Comparison of ENCODE assay signal across 8 mouse cellular contexts in genomic region chr11:72606694-72607407, GRCm38 (mm10). TPM values are rescaled to one million over a fixed set of nuclear protein-coding genes. Genes with fewer than 3 reads are reported as not detected.
A peak's percentile ranks its signal among the peaks of the same experiment; 100 is the strongest.
DNase-seq lines count a peak whose midpoint lies in the region; ATAC-seq and TF ChIP-seq lines count a peak whose summit lies in the region.

Ube2g1 (plus strand) TSS chr11:72607283.

- H3K36me3 ChIP-seq in embryonic facial prominence, embryonic 14.5 days (ENCODE audit: control insufficient read depth, insufficient read depth, low read length), result no peaks in the 10 kb centered on the region
- H3K36me3 ChIP-seq in heart, adult 2 months (ENCODE audit: control insufficient read depth, insufficient read depth, low read length), result peaks cover 4% of the 10 kb centered on the region
- no peaks in the 10 kb centered on the region for H3K36me3 ChIP-seq in limb, embryonic 13.5 days
- no peaks in the 10 kb centered on the region for H3K36me3 ChIP-seq in midbrain, embryonic 16.5 days (ENCODE audit: control insufficient read depth, insufficient read depth, low read length)

- 5% methylated on average over 22 of the region's 56 CpGs for WGBS in embryonic facial prominence, embryonic 14.5 days
- whole genome bisulfite sequencing in heart, adult 2 months, result 2% methylated on average over 50 of the region's 56 CpGs
- 3% methylated on average over 39 of the region's 56 CpGs for WGBS in limb, embryonic 13.5 days
- WGBS in midbrain, embryonic 16.5 days, result 3% methylated on average over 34 of the region's 56 CpGs

- no peak for TF ChIP-seq CTCF in heart, adult 2 months (IDR thresholded peaks at IDR 0.05)

- ATAC-seq in embryonic facial prominence, embryonic 14.5 days (ENCODE audit: low read depth), result peak; percentile 97
- peak; percentile 95 for ATAC-seq in limb, embryonic 13.5 days (ENCODE audit: low FRiP score, low read depth)
- ATAC-seq in midbrain, embryonic 16.5 days, result peak; percentile 95

- 0 out of 2 replicates have a peak, but pooled peaks cover 5% of the 10 kb centered on the region for H3K4me1 ChIP-seq in embryonic facial prominence, embryonic 14.5 days (ENCODE audit: control insufficient read depth, insufficient read depth, low read length)
- H3K4me1 ChIP-seq in heart, adult 2 months (ENCODE audit: control insufficient read depth, insufficient read depth, low read length), result peaks cover 3% of the 10 kb centered on the region
- peaks cover 7% of the 10 kb centered on the region for H3K4me1 ChIP-seq in limb, embryonic 13.5 days
- peaks cover 18% of the 10 kb centered on the region for H3K4me1 ChIP-seq in midbrain, embryonic 16.5 days (ENCODE audit: control insufficient read depth, insufficient read depth, low read length)

- peak; percentile 95 for DNase-seq in 3T3-L1 (ENCODE audit: low read depth, low spot score)
- peak; percentile 95 to 97 for DNase-seq in adrenal gland, postnatal 4 days (ENCODE audit: low spot score in 2 of 2)
- DNase-seq in embryonic facial prominence, embryonic 14.5 days (ENCODE audit: low spot score), result peak; percentile 99
- peak; percentile 99 for DNase-seq in heart, adult 2 months
- DNase-seq in kidney, adult 8-10 months, result peak; percentile 98
- peak; percentile 94 to 98 for DNase-seq in spleen, postnatal 10 days (ENCODE audit: low spot score in 2 of 2)

- intact Hi-C loops in heart, adult 2 months (cut with DNase I), result loop anchor here (1.0 to 10.0 kb wide), 3 partner anchors 45 to 188 kb away; partner anchors contain the start of genes Ankfy1, Cyb5d2 and Zzef1

- H3K4me2 ChIP-seq in embryonic facial prominence, embryonic 14.5 days (ENCODE audit: low read depth, low read length), result peak within 1 kb of the TSS; percentile 83
- peak within 1 kb of the TSS; percentile 66 for H3K4me2 ChIP-seq in limb, embryonic 13.5 days (replicated peaks)
- H3K4me2 ChIP-seq in midbrain, embryonic 16.5 days (ENCODE audit: low read length), result peak within 1 kb of the TSS; percentile 70

- H3K9ac ChIP-seq in embryonic facial prominence, embryonic 14.5 days (ENCODE audit: low read depth, low read length), result peak within 1 kb of the TSS; percentile 98
- H3K9ac ChIP-seq in heart, adult 2 months (ENCODE audit: low read depth, low read length), result peak within 1 kb of the TSS; percentile 97
- peak within 1 kb of the TSS; percentile 97 for H3K9ac ChIP-seq in limb, embryonic 13.5 days
- peak within 1 kb of the TSS; percentile 94 for H3K9ac ChIP-seq in midbrain, embryonic 16.5 days (ENCODE audit: low read depth, low read length)

- peak; percentile 94 for TF ChIP-seq POLR2A in heart, adult 2 months (IDR thresholded peaks at IDR 0.05; ENCODE audit: insufficient read depth, low read depth, low read length)

- H3K27me3 ChIP-seq in embryonic facial prominence, embryonic 14.5 days (replicated peaks; ENCODE audit: control insufficient read depth, insufficient read depth, low read length), result no peaks in the 10 kb centered on the region
- no peaks in the 10 kb centered on the region for H3K27me3 ChIP-seq in heart, adult 2 months (ENCODE audit: control insufficient read depth, insufficient read depth, low read length)
- H3K27me3 ChIP-seq in limb, embryonic 13.5 days, result no peaks in the 10 kb centered on the region
- no peaks in the 10 kb centered on the region for H3K27me3 ChIP-seq in midbrain, embryonic 16.5 days (ENCODE audit: control insufficient read depth, insufficient read depth, low read depth, low read length)

- H3K27ac ChIP-seq in embryonic facial prominence, embryonic 14.5 days (replicated peaks; ENCODE audit: low read depth, low read length), result peak within 1 kb of the TSS; percentile 99
- H3K27ac ChIP-seq in heart, adult 2 months, result peak within 1 kb of the TSS; percentile 98
- H3K27ac ChIP-seq in limb, embryonic 13.5 days, result peak within 1 kb of the TSS; percentile 99
- peak within 1 kb of the TSS; percentile 95 for H3K27ac ChIP-seq in midbrain, embryonic 16.5 days (ENCODE audit: low read length)

- peak; percentile 76; the same call in 1 of the 2 replicates for TF ChIP-seq EP300 in heart, adult 2 months (IDR thresholded peaks at IDR 0.05; ENCODE audit: insufficient read depth, low read depth, low read length)

- no peaks in the 10 kb centered on the region for H3K9me3 ChIP-seq in embryonic facial prominence, embryonic 14.5 days (ENCODE audit: control insufficient read depth, low read length)
- no peaks in the 10 kb centered on the region for H3K9me3 ChIP-seq in limb, embryonic 13.5 days
- H3K9me3 ChIP-seq in midbrain, embryonic 16.5 days (replicated peaks; ENCODE audit: control insufficient read depth, low read length, poor library complexity, severe bottlenecking), result no peaks in the 10 kb centered on the region

- H3K79me2 ChIP-seq in heart, adult 2 months (replicated peaks; ENCODE audit: control insufficient read depth, insufficient read depth, low read length), result peaks cover 3% of the 10 kb centered on the region; the same call in 1 of the 2 replicates

- H3K4me3 ChIP-seq in embryonic facial prominence, embryonic 14.5 days (ENCODE audit: low read depth, low read length), result peak within 1 kb of the TSS; percentile 98
- H3K4me3 ChIP-seq in heart, adult 2 months, result peak within 1 kb of the TSS; percentile 89
- peak within 1 kb of the TSS; percentile 95 for H3K4me3 ChIP-seq in limb, embryonic 13.5 days
- peak within 1 kb of the TSS; percentile 83 for H3K4me3 ChIP-seq in midbrain, embryonic 16.5 days (ENCODE audit: low read depth, low read length)

RNA-seq across cellular contexts. Expression of gene Ube2g1, which starts in this region (rescaled TPM):
- total RNA-seq in adrenal gland, postnatal 4 days (2021), result 10 to 100 TPM; 47.0 to 48.1 TPM
- 58.5 and 66.8 TPM in 2 replicates for polyA plus RNA-seq in embryonic facial prominence, embryonic 14.5 days (2014; fragmentation: Nextera tagmentation; extraction: Ambion mirVana)
- 10 to 100 TPM; 53.8 to 65.0 TPM for total RNA-seq in heart, adult 2 months (2021)
- polyA plus RNA-seq in heart, adult 2 months (2012; rRNA removed), result 14.0 and 24.5 TPM in 2 replicates
- polyA plus RNA-seq in limb, embryonic 13.5 days (2015; fragmentation: Nextera tagmentation; extraction: Ambion mirVana), result 80.2 and 84.5 TPM in 2 replicates
- 78.6 and 91.2 TPM in 2 replicates for polyA plus RNA-seq in midbrain, embryonic 16.5 days (2015; fragmentation: Nextera tagmentation; extraction: Ambion mirVana)

Comparison
In these comparisons a context has a peak if more than half of its experiments do, and no peak if none do; other contexts are left out.
1. Peak in every context shown above with its lines: DNase-seq, ATAC-seq, H3K4me3 ChIP-seq and H3K27ac ChIP-seq.